Mouse (Mus musculus): ENCODE results near the gene 4930590J08Rik. TPM values are rescaled to one million over a fixed set of nuclear protein-coding genes. Genes with fewer than 3 reads are reported as not detected.

The 4930590J08Rik gene
- total and polyA plus RNA-seq, 3 experiments = 0.33 to 0.42 TPM; not detected in 1

DNA sequence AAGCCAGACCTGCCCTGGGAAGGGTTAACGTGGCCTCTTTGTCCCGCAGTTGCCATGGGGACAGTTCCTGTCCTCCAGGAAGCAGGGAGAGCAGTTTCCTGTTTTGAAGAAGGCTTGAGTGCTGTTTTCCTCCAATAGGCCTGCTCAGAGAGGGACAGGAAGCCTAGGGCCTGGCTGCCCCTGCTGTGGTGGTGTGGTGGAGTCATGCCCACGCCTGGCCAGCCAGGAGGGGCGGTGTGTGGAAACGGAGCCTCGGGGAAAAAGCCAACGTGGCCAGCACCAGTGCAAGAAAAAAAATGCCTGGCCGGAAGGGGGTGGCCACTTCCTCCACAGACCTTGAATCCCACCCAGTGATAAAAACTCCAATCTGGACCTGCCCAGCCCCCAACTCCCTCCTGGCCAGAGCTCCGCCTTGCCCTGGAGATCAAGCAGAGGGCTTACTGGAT is 69.6 kb downstream of the 4930590J08Rik start:
- Histone ChIP-seq H3K4me3 (ENCODE audit: control insufficient read depth in 1 of 2, insufficient read depth in 1 of 2, low read depth in 2 of 2, low read length in 2 of 2) (no peak overlapping the region), H3K27me3 (ENCODE audit: control insufficient read depth in 1 of 2, insufficient read depth in 2 of 2, low read length in 2 of 2) (peaks cover 0 to 1% of the 10 kb centered on the region in 2 experiments; a peak in 2 of 4 replicates), H3K9ac (ENCODE audit: control insufficient read depth, low read depth, low read length, poor library complexity, severe bottlenecking) (no peak overlapping the region), H3K4me1 (ENCODE audit: control insufficient read depth in 1 of 2, insufficient read depth in 2 of 2, low read length in 2 of 2) (no peaks in the 10 kb centered on the region), H3K27ac (ENCODE audit: control insufficient read depth, low read depth, low read length) (no peak overlapping the region), H3K36me3 (ENCODE audit: control insufficient read depth in 1 of 2, insufficient read depth in 2 of 2, low read length in 2 of 2) (no peaks in the 10 kb centered on the region), H3K79me2 (ENCODE audit: control insufficient read depth, insufficient read depth, low read length, poor library complexity) (no peaks in the 10 kb centered on the region), H3K9me3 (replicated peaks; ENCODE audit: insufficient read depth, low read length) (no peaks in the 10 kb centered on the region)
- TF ChIP-seq ETS1 (IDR thresholded peaks at IDR 0.05; ENCODE audit: low read depth, low read length) = no peak
- no peak for TF ChIP-seq HCFC1 (IDR thresholded peaks at IDR 0.05; ENCODE audit: low read depth, low read length)
- no peak for TF ChIP-seq MAX (IDR thresholded peaks at IDR 0.05; ENCODE audit: low read length)
- TF ChIP-seq MXI1 (IDR thresholded peaks at IDR 0.05; ENCODE audit: low read depth, low read length) = no peak
- no peak for TF ChIP-seq SMC3 (IDR thresholded peaks at IDR 0.05; ENCODE audit: low read depth, low read length)
- no peak for TF ChIP-seq CTCF (IDR thresholded peaks at IDR 0.05 in 2 of 3, conservative IDR thresholded peaks at IDR 0.05 in 1 of 3; ENCODE audit: control insufficient read depth in 1 of 3, insufficient read depth in 1 of 3, low read depth in 2 of 3, low read length in 3 of 3, poor library complexity in 1 of 3, severe bottlenecking in 1 of 3)
- TF ChIP-seq GABPA (IDR thresholded peaks at IDR 0.05; ENCODE audit: low read depth, low read length) = no peak
- TF ChIP-seq SIN3A (IDR thresholded peaks at IDR 0.05; ENCODE audit: low read length) = no peak
- TF ChIP-seq TAL1 (IDR thresholded peaks at IDR 0.05; ENCODE audit: low read length) = no peak
- TF ChIP-seq NRF1 (IDR thresholded peaks at IDR 0.05; ENCODE audit: insufficient read depth, low read depth, low read length, poor library complexity, severe bottlenecking) = no peak
- TF ChIP-seq MEF2A (IDR thresholded peaks at IDR 0.05; ENCODE audit: extremely low read depth, insufficient replicate concordance, low read depth, low read length, poor library complexity, severe bottlenecking) = no peak
- no peak for DNase-seq (ENCODE audit: low read depth, low spot score)

DNA sequence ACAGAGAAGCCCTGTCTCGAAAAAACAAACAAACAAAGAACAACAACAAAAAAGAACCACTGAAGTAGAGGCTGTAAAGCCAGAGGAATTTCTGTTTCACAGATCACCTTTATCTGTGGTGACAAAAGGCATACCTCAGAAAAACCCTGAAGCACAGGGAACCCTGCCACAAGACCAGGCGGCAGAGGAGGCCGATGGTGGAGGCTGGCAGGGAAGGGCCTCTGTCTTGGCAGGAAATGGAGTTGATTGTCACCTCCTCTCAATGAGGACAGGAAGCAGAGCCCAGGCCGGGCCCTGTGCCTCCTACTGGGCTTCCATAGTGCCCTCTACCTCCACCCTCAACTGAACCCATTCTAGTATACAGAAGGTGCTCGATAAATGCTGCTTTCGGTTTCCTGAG is 71.4 kb downstream of the 4930590J08Rik start:
- H3K9ac ChIP-seq (ENCODE audit: control insufficient read depth, low read depth, low read length, poor library complexity, severe bottlenecking) = no peak overlapping the region
- TF ChIP-seq TAL1 (IDR thresholded peaks at IDR 0.05; ENCODE audit: low read length) = no peak
- no peak for TF ChIP-seq E2F4 (IDR thresholded peaks at IDR 0.05; ENCODE audit: borderline replicate concordance, low read depth, low read length)
- TF ChIP-seq USF2 (IDR thresholded peaks at IDR 0.05; ENCODE audit: borderline replicate concordance in 1 of 2, insufficient read depth in 1 of 2, low read depth in 1 of 2, low read length in 2 of 2) = no peak
- TF ChIP-seq NELFE (IDR thresholded peaks at IDR 0.05; ENCODE audit: low read depth, low read length) = no peak
- TF ChIP-seq BHLHE40 (IDR thresholded peaks at IDR 0.05; ENCODE audit: borderline replicate concordance, low read depth, low read length) = no peak
- no peaks in the 10 kb centered on the region for H3K4me1 ChIP-seq (ENCODE audit: control insufficient read depth in 1 of 2, insufficient read depth in 2 of 2, low read length in 2 of 2)
- no peaks in the 10 kb centered on the region; a peak in 2 of 4 replicates for H3K27me3 ChIP-seq (ENCODE audit: control insufficient read depth in 1 of 2, insufficient read depth in 2 of 2, low read length in 2 of 2)
- H3K9me3 ChIP-seq (replicated peaks; ENCODE audit: insufficient read depth, low read length) = no peaks in the 10 kb centered on the region
- no peaks in the 10 kb centered on the region for H3K36me3 ChIP-seq (ENCODE audit: control insufficient read depth in 1 of 2, insufficient read depth in 2 of 2, low read length in 2 of 2)
- DNase-seq (ENCODE audit: low read depth, low spot score) = no peak
- no peak overlapping the region for H3K27ac ChIP-seq (ENCODE audit: control insufficient read depth, low read depth, low read length)
- H3K4me3 ChIP-seq (ENCODE audit: control insufficient read depth in 1 of 2, insufficient read depth in 1 of 2, low read depth in 2 of 2, low read length in 2 of 2) = no peak overlapping the region
- no peaks in the 10 kb centered on the region for H3K79me2 ChIP-seq (ENCODE audit: control insufficient read depth, insufficient read depth, low read length, poor library complexity)
